Mouse (Mus musculus) brain, embryonic 14.5 days (tissue): Measurements from ENCODE around the gene Ampd2.

ENCODE experiments used
- CTCF ChIP-seq: fragments of 200-500 bp; IDR thresholded peaks from 2 replicates; pipeline ENCODE4 v1.5.1; 2012; ENCODE audit warnings: inconsistent platforms, mild to moderate bottlenecking, moderate library complexity, borderline replicate concordance; ENCODE audit not compliant: insufficient read depth, insufficient read length; ENCODE audit errors: extremely low read depth
- POLR2A ChIP-seq: fragments of 200-500 bp; IDR thresholded peaks from 2 replicates; pipeline ENCODE4 v1.6.1; 2012; ENCODE audit warnings: mild to moderate bottlenecking, inconsistent platforms, borderline replicate concordance; ENCODE audit not compliant: poor library complexity, insufficient read depth, insufficient read length, severe bottlenecking; ENCODE audit errors: extremely low read depth

- TF ChIP-seq CTCF (no peak), POLR2A (no peak)
Measured at GRCm38 (mm10) chr3:108069231-108069870, 17.1 kb downstream of the Ampd2 start.
